Mouse (Mus musculus) layer of hippocampus, postnatal 10 days (tissue): Measurements from ENCODE around the gene Qrich2. TPM values are rescaled to one million over a fixed set of nuclear protein-coding genes. Genes with fewer than 3 reads are reported as not detected.
"Not testable (repeated sequence)": the region's sequence is repeated elsewhere in the genome, so short reads cannot be mapped to it uniquely, and the experiment has no call there.

Source experiments
- DNase-seq, 2 experiments: peaks; one replicate each; pipeline ENCODE4 v3.0.0; 2021; ENCODE audit warnings: low spot score in 2 of 2
- total RNA-seq, 2 experiments: library from RNA; stranded (reverse); gene quantifications; 2 replicates each; pipeline ENCODE4 v1.2.3; 2021

Gene Qrich2
- total RNA-seq, 2 experiments from 2014 or later: 0.18 TPM; not detected in 1

GRCm38 (mm10) chr11:116489771-116490231 lies 23.8 kb upstream of the Qrich2 start:
- DNase-seq: no peak

DNA sequence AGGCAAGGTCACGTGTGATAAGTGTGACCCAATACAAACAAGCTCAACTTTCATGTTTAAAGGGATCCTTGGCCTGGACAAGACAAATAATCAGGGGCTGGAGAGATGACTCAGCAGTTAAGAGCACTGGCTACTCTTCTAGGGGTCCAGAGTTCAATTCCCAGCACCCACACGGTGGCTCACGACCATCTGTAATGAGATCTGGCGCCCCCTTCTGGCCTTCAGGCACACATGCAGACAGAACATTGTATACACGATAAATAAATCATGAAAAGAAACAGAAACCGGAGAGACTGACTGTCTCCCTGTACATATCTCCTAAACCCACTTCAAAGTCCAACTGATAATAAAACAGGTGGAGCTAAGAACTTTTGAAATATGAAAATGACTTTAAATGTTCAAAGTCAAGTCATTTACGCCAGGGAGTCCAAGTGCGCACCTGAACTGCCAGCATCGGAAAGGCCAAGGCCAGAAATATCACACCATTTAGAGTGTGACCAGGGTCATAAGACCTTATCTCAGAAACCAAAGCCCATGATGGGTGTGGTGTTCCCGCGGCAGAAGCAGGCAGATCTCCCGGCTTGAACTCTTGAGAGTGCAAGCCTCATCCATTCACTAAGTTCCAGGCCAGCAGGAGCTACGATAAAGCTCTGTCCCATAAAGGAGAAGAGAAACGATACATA lies 22.8 kb upstream of the Qrich2 start:
- no peak for DNase-seq

GRCm38 (mm10) chr11:116488207-116488606 lies 22.2 kb upstream of the Qrich2 start:
- no peak for DNase-seq

DNA sequence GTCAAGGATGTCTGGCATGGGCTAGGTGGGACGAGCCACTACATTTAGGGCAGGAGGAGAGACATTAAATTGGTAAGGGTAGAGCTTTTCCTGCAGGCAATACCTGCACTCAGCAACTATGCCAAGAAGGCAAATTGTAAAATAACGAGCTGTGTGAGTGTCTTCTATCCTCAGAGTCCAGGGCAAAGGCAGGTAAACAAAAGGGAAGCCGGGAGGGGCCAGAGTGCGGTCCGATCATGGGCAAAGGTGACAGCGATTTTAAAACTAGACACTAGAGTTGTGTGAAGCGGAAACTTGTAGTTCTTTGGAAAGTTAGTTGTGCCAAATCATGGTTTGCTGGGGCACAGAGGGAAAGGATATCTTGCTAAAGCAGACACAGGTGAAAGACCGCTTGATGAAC lies 18.2 kb upstream of the Qrich2 start:
- DNase-seq: no peak

- no peak for DNase-seq
These were observed 15.7 kb upstream of the Qrich2 start for GRCm38 (mm10) chr11:116481776-116482175.

GRCm38 (mm10) chr11:116480975-116481374 lies 14.9 kb upstream of the Qrich2 start:
- no peak for DNase-seq

GRCm38 (mm10) chr11:116479832-116480231 lies 13.8 kb upstream of the Qrich2 start:
- DNase-seq: no peak

GRCm38 (mm10) chr11:116478978-116479377 lies 12.9 kb upstream of the Qrich2 start:
- no peak for DNase-seq

DNA sequence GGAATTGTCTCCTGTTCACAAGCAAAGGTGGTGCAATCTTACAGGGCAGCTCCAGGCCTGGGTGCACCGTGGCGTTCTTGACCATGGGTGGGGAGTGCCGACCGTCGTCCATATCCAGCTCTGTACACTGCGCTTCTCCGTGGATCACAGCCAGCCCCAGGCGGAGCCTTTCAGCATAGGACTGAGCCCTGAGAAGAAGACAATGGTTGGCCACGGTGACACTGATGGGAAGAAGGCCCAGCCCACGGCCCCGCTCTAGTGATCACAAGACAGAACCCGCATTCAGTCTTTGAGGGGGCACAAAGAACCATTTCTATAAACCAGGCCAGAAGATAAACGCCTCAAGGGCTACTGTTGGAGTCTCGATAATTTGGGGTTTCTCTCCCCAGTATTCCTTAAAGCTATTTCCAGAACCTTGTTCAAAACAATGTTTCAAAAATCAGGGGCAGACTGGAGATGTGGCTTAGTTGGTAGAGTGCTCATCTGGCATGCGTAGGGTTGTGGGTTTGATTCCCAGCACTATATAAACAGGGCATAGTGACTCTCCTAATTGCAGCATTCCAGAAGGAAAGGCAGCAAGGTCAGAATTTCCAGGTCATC lies 11.2 kb upstream of the Qrich2 start:
- DNase-seq: no peak

DNA sequence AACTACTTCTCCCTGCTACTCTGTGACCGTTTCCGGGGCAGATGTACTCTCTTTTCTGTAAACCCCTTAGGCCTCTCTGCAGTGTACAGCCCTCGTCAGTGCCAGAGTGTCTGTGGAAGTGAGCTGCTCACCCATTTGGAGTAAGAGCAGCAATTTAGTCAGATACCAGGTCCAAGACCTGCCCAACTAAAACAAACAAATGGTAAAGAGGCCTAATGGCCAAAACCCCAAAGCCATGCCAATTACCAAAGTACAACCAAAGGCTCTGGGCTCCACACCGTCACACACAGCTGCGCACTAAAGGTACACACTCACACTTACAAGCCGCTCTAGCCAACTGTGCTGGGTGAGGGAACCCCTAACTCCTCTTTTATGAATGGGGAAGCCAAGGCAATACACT lies 10.7 kb upstream of the Qrich2 start:
- no peak for DNase-seq

DNA sequence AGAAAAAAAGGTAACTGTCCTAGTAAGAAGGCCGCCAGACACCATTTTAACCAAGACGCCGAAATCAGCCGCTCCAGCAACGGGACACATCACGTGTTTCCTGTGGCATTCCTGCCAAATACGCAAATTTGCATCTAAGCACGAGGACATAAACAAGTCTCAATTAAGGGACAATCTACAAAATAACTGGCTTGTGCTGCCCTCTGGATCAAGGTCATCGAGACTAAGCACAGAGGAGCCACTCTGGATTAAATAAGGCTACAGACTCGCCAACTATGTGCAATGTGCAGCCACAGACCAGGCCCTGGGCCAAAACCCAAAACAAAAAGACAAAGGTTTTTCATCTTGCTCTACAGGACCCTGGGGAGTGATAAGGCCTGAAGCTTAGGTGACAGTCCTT lies 10.0 kb upstream of the Qrich2 start:
- DNase-seq: no peak

GRCm38 (mm10) chr11:116472275-116472674 lies 6.2 kb upstream of the Qrich2 start:
- no peak for DNase-seq

GRCm38 (mm10) chr11:116470896-116471295 lies 4.9 kb upstream of the Qrich2 start:
- no peak for DNase-seq

DNA sequence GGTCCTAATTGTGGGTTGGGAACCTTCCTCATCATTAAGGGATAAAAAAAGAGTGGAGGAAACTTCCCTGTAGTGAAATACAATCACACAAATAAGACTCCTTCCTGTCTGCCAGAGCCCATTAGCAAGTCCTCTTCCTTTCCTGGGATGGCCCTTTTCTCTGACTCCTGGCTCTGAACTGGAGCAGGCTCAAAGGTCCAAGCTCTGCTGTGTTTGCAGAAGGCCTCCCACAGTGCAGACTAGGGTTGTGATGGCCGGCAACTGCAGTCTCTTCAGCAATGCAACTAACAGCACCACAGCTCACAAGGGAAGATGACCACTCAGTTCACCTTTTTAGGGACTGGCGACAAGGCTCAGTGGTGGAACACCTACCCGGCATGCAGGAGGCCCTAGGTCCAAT lies 4.2 kb upstream of the Qrich2 start:
- no peak for DNase-seq

DNA sequence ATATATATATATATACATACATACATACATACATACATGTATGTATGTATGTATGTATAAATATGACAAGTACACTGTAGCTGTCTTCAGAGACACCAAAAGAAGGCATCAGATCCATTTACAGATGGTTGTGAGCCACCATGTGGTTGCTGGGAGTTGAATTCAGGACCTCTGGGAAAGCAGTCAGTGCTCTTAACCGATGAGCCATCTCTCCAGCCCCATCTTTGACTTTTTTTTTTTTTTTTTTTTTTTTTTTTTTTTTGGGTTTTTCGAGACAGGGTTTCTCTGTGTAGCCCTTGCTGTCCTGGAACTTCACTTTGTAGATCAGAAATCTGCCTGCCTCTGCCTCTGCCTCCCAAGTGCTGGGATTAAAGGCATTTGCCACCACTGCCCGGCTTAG lies 2.3 kb upstream of the Qrich2 start:
- DNase-seq: not testable (repeated sequence)

DNA sequence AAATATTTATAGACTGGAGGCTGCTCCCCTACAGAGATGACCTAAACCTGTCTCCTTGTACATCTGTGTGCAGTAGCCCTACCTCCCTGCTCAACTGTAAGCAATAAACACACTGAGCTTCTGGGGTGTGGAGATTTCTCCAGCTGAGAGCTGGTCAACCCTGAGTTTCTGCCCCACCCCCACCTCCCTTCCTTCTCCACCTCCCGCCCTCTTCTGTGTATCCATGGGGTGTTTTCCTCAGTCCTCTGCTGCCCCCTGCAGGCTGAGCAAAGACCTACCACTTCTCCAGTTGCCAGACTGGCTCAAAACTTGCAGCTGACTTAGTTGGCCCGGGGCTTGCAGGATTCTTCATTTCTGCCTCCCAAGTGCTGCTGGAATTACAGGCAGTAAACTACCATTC lies 2.2 kb downstream of the Qrich2 start:
- DNase-seq: peak; percentile 88 to 91

GRCm38 (mm10) chr11:116463338-116463737 lies 2.7 kb downstream of the Qrich2 start:
- no peak for DNase-seq

DNA sequence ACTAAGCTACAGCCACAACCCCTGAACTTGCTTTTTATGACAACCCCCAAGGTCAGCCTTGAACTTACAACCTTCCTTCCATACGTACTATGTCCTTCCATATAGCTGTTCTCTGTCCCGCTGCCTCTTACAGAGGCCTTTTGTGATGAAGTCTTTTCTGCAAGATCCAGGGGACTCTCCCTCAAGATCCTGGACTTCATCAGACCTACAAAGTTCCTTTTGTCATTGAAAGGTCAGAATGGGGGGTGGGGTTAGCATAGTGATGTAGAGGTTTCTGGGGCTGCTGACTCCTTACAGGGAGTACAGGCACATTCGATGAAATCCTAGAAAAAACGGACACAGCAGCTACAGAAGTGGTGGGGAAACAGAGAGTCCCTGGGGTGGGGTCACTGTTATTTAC lies 6.3 kb downstream of the Qrich2 start:
- no peak for DNase-seq

DNA sequence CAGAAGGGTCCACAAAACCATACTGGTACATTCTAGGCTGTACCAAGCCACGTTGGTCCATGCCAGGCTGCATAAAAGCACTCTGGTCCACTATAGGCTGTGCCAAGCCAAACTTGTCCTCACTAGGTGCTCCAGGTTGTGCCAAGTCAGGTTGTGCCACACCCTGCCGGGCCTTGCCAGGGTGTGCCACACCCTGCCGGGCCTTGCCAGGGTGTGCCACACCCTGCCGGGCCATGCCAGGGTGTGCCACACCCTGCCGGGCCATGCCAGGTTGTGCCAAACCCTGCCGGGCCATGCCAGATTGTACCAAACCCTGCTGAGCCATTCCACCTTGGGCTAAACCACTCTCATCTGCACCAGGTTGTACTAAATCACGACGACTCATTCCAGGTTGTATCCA lies 9.8 kb downstream of the Qrich2 start:
- no peak for DNase-seq

DNA sequence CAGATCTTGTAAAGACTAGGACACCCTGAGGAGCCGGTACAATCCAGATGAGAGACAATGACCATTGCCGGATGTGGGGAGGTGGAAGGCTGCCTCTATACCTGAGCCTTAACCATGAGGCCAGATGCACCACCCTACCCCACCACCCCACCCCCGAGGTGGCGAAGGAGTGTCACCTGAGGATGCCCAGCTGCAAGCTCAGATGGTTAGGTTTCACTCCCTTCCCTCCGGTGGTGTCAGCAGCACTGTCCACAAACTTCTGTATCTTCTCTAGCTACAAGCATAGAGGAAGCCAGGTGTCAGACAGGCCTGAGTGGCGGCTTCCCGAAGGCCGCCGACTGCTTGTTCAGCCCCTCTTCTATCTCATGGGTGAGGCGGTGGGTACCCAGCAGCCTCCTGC lies 12.2 kb downstream of the Qrich2 start:
- DNase-seq: no peak

GRCm38 (mm10) chr11:116449341-116449740 lies 16.7 kb downstream of the Qrich2 start:
- no peak for DNase-seq

DNA sequence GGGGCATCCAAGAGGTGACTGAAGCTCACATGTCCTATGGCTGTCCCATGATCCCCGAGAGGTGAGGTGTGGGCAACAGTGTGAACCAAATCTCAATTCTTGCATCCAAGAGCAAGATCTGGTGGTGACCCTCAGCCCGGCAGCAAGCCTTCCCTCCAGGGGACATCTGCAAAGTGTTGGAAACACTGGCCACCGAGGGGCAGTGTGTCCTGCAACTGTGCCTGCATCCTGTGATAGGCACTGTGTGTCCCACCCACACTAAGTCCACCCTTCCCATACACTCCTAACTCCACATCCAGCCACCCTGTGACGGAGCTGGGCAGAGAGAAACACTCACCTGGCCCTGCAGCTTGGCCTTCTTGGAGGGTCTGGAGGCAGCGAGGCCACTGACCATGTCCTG lies 18.2 kb downstream of the Qrich2 start:
- no peak for DNase-seq

DNA sequence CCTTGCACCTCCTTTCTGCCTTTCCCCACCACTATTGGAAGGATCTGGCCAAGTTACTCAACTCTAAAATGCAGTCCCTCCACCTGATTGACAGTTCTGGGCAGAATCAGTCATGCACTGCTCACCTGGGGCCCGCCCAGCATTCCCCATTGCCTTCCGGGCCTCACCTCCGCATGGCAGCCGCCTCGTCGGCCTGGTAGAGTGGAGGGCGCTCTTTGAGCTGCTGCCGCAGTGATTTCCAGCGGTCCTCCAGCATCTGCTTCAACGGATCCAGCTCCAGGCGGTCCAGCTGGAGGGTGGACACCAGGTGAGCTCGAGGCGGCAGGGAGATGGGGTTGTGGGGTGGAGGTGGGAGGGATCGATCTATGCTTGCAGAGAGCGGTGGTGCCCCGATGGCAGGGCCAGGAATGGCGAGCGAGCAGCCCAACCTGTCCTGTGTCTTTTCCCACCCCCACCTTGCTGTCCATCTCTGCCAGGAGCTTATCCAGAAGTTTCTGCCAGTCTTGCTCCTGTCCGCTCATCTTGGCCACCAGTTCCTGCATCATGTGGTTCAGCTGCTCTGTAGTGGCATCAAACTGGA lies 19.6 kb downstream of the Qrich2 start:
- DNase-seq: no peak
